ENCODE assay signal across 8 mouse cellular contexts in genomic region chr10:95678241-95678640, GRCm38 (mm10). TPM values are rescaled to one million over a fixed set of nuclear protein-coding genes. Genes with fewer than 3 reads are reported as not detected.
DNase-seq lines count a peak whose midpoint lies in the region; ATAC-seq and TF ChIP-seq lines count a peak whose summit lies in the region.

No protein-coding gene starts in this region.

- no peak overlapping the region for H3K4me2 ChIP-seq in forebrain, embryonic 12.5 days
- H3K4me2 ChIP-seq in lung, postnatal 0 days (replicated peaks; ENCODE audit: low read depth, low read length) = no peak overlapping the region

- no peaks in the 10 kb centered on the region for H3K36me3 ChIP-seq in forebrain, embryonic 10.5 days (replicated peaks)
- H3K36me3 ChIP-seq in forebrain, embryonic 12.5 days (replicated peaks) = no peaks in the 10 kb centered on the region
- H3K36me3 ChIP-seq in lung, postnatal 0 days (ENCODE audit: insufficient read depth, low read length) = no peaks in the 10 kb centered on the region

- no peak for TF ChIP-seq EP300 in lung, postnatal 0 days (IDR thresholded peaks at IDR 0.05)

- WGBS in forebrain, embryonic 10.5 days = 82% methylated on average over 7 of the region's 7 CpGs
- 80% methylated on average over 7 of the region's 7 CpGs for WGBS in forebrain, embryonic 12.5 days
- 44% methylated on average over 7 of the region's 7 CpGs for WGBS in lung, postnatal 0 days

- no peak for ATAC-seq in forebrain, embryonic 12.5 days (ENCODE audit: low FRiP score)
- ATAC-seq in lung, postnatal 0 days = no peak
- ATAC-seq in megakaryocyte, adult 5-6 weeks (ENCODE audit: poor library complexity, severe bottlenecking) = peak; percentile 40

- H3K4me3 ChIP-seq in forebrain, embryonic 10.5 days = no peak overlapping the region
- H3K4me3 ChIP-seq in forebrain, embryonic 12.5 days (replicated peaks) = no peak overlapping the region
- no peak overlapping the region for H3K4me3 ChIP-seq in lung, postnatal 0 days (ENCODE audit: low read depth, low read length)

- peak overlapping the region; percentile 22; the same call in 1 of the 2 replicates for H3K27ac ChIP-seq in forebrain, embryonic 10.5 days
- H3K27ac ChIP-seq in forebrain, embryonic 12.5 days = no peak overlapping the region
- 0 out of 2 replicates have a peak overlapping the region, but pooled peaks have one; percentile 6 for H3K27ac ChIP-seq in lung, postnatal 0 days (ENCODE audit: low read length)

- peaks cover 25% of the 10 kb centered on the region for H3K4me1 ChIP-seq in forebrain, embryonic 10.5 days
- H3K4me1 ChIP-seq in forebrain, embryonic 12.5 days = peaks cover 13% of the 10 kb centered on the region
- peaks cover 5% of the 10 kb centered on the region; the same call in 1 of the 2 replicates for H3K4me1 ChIP-seq in lung, postnatal 0 days (ENCODE audit: insufficient read depth, low read depth, low read length)

- H3K9ac ChIP-seq in forebrain, embryonic 12.5 days = no peak overlapping the region
- no peak overlapping the region for H3K9ac ChIP-seq in lung, postnatal 0 days (replicated peaks; ENCODE audit: low read depth)

- DNase-seq in forebrain, embryonic 10.5 days (ENCODE audit: extremely low spot score, low spot score) = no peak
- DNase-seq in lung, postnatal 0 days (ENCODE audit: low spot score) = no peak
- DNase-seq in lung, adult 18-20 months = no peak
- DNase-seq in heart, postnatal 4 days = peak; percentile 22
- no peak for DNase-seq in embryo, embryonic 11 days
- no peak for DNase-seq in adrenal gland, adult 18-20 months (ENCODE audit: low spot score in 2 of 2)

- H3K27me3 ChIP-seq in forebrain, embryonic 10.5 days (ENCODE audit: poor library complexity, severe bottlenecking) = 0 out of 2 replicates have a peak, but pooled peaks cover 4% of the 10 kb centered on the region
- H3K27me3 ChIP-seq in forebrain, embryonic 12.5 days = no peaks in the 10 kb centered on the region
- no peaks in the 10 kb centered on the region for H3K27me3 ChIP-seq in lung, postnatal 0 days (replicated peaks; ENCODE audit: insufficient read depth, low read length)

- TF ChIP-seq CTCF in lung, postnatal 0 days (IDR thresholded peaks at IDR 0.05) = no peak

- H3K9me3 ChIP-seq in forebrain, embryonic 10.5 days = no peaks in the 10 kb centered on the region
- H3K9me3 ChIP-seq in forebrain, embryonic 12.5 days = no peaks in the 10 kb centered on the region
- no peaks in the 10 kb centered on the region for H3K9me3 ChIP-seq in lung, postnatal 0 days (ENCODE audit: low read length)

RNA-seq across cellular contexts. Expression of gene Anapc15-ps, which starts 5.0 kb away (rescaled TPM):
- not detected in 2 replicates for polyA plus RNA-seq in forebrain, embryonic 10.5 days (2016; fragmentation: Nextera tagmentation; extraction: Ambion mirVana)
- not detected in 2 replicates for polyA plus RNA-seq in forebrain, embryonic 12.5 days (2016; fragmentation: Nextera tagmentation; extraction: Ambion mirVana)
- polyA plus RNA-seq in lung, postnatal 0 days (2015; fragmentation: Nextera tagmentation; extraction: Ambion mirVana) = not detected in 2 replicates
- total RNA-seq in heart, postnatal 4 days (2021) = not detected
- 0.52 TPM in 1 of 2 replicates, not detected in the other for total RNA-seq in megakaryocyte, adult 5-6 weeks (2015)
- not detected in 2 replicates for total RNA-seq in megakaryocyte, adult 5-6 weeks (2017)
- total RNA-seq in adrenal gland, adult 18-20 months (2021) = not detected
